Mouse (Mus musculus) ES-Bruce4 (cell line): ENCODE data around the gene Susd4.

Source experiments
- CTCF ChIP-seq: IDR thresholded peaks from one replicate; pipeline ENCODE4 v1.8.1; 2011; ENCODE audit warnings: low read depth, low read length
- POLR2A ChIP-seq: IDR thresholded peaks from one replicate; pipeline ENCODE4 v1.8.1; 2011; ENCODE audit warnings: low read length; ENCODE audit not compliant: insufficient read depth

DNA sequence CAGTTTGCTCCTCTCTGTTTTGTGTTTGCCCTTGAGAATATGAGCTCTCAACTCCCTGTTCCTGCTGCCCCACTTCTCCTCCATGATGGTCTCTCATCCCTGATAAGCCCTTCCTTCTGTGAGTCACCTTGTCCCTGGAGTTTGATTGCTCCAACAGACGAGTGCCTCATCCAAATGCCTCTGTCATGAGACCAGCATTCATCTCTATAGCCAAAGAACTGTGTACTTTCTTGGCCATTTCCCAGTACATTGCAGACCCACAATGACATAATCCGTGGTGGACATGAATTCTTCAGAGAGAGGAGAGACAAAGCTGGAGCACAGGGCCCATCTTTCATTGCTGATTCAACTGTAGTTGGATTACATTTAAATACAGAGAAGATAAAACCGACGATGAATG, 115.1 kb downstream of the Susd4 start:
- TF ChIP-seq CTCF (no peak), POLR2A (no peak)
